Mouse (Mus musculus) liver, postnatal 0 days (tissue): ENCODE measurements at regions not wholly inside any gene's neighbourhood (a gene's known extent, or its start where the extent isn't known, plus 50 kb on each side); places are given as distances from the start of the nearest gene placed in this dataset.
A peak's percentile ranks its signal among the peaks of the same experiment; 100 is the strongest.

Source experiments
- CTCF ChIP-seq: sonication (generic); IDR thresholded peaks from 2 replicates; pipeline ENCODE4 v1.5.1; 2016; ENCODE audit warnings: antibody characterized with exemption, low read depth
- EP300 ChIP-seq: IDR thresholded peaks from 2 replicates; pipeline ENCODE4 v1.6.1; 2016; ENCODE audit warnings: antibody characterized with exemption, low read depth, mild to moderate bottlenecking

DNA sequence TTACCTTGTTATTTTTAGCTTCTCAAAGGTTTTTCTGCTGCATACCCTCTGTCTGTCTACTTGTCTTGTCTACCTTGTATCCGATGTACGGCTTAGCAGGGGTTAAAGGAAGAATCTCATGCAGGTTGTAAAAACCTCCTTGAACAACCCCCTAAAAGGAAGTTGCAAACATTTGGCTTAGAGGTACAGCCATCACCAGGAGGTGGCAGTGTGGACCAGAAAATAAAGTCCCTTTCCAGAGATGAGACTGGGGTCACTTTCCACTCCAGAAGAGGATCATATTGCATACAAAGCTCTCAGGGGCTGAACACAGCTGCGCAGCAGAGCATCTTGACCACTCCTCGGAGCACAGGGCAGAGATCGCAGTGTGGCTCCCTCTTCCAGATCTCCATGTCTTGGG lies 109.0 kb upstream of the Ralgapa2 start:
- peak; percentile 67 for TF ChIP-seq CTCF
- TF ChIP-seq EP300: no peak
